Mouse (Mus musculus): ENCODE data around the gene Ehmt2. TPM values are rescaled to one million over a fixed set of nuclear protein-coding genes. Genes with fewer than 3 reads are reported as not detected.
"Not testable (repeated sequence)": the region's sequence is repeated elsewhere in the genome, so short reads cannot be mapped to it uniquely, and the experiment has no call there.

Gene Ehmt2
- total RNA-seq, 2 experiments from 2014 or later = 124 to 143 TPM

DNA sequence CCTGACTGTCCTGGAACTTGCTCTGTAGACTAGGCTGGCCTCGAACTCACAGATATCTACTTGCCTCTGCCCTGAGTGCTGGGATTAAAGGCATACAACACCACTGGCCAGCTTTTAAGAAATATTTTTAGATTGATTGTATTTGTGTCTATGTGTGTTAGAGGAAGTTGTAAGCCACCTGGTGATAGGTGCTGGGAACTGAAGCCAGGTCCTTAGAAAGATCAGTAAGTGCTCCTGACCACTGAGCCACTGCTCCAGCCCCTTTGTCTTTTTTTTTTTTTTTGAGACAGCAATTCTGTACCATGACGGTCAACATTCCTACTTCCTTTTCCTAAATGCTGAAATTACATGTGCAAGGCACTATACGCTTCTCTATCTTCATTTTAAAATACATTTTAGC, 55.0 kb downstream of the Ehmt2 start:
- no peak for DNase-seq

DNA sequence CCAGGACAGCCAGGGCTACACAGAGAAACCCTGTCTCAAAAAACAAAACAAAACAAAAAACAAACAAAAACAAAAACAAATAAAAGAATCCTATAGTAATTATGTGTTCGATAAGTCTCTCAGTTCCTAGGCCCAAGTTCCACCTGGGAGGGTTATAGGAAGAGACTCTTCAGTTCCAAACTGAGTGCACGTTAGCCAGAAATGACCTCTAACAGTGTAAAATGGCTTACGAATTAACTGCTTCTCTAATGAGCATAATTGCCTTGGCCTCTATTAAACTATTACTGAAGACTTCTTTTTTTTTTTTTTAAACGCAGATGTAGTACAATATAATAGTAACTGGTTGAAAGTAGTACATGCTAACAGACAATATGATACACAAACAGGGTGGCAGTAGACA, 55.6 kb downstream of the Ehmt2 start:
- DNase-seq = no peak

- DNase-seq = no peak
Observed at GRCm38 (mm10) chr17:34954831-34955230, 56.6 kb downstream of the Ehmt2 start.

GRCm38 (mm10) chr17:34955884-34956283, 57.6 kb downstream of the Ehmt2 start:
- no peak for DNase-seq

- DNase-seq = no peak
Observed at GRCm38 (mm10) chr17:34956340-34956739, 58.1 kb downstream of the Ehmt2 start.

DNA sequence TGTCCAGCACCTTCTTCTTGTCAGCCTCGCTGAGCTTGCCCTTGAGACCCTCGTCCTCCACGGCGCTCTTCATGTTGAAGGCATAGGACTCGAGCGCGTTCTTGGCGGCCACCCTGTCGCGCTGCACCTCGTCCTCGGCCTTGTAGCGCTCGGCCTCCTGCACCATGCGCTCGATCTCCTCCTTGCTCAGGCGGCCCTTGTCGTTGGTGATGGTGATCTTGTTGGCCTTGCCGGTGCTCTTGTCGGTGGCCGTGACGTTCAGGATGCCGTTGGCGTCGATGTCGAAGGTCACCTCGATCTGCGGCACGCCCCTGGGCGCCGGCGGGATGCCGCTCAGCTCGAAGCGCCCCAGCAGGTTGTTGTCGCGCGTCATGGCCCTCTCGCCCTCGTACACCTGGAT, 59.0 kb downstream of the Ehmt2 start:
- not testable (repeated sequence) for DNase-seq

- DNase-seq = not testable (repeated sequence)
Observed at GRCm38 (mm10) chr17:34957966-34958365, 59.7 kb downstream of the Ehmt2 start.

- not testable (repeated sequence) for DNase-seq
Observed at GRCm38 (mm10) chr17:34958734-34959129, 60.5 kb downstream of the Ehmt2 start.

- DNase-seq = peak; percentile 84 to 88
Observed at GRCm38 (mm10) chr17:34959130-34959778, 61.0 kb downstream of the Ehmt2 start, which contains the start of gene Hspa1b. Gene Hspa1b (minus strand): TSS chr17:34959238.

DNA sequence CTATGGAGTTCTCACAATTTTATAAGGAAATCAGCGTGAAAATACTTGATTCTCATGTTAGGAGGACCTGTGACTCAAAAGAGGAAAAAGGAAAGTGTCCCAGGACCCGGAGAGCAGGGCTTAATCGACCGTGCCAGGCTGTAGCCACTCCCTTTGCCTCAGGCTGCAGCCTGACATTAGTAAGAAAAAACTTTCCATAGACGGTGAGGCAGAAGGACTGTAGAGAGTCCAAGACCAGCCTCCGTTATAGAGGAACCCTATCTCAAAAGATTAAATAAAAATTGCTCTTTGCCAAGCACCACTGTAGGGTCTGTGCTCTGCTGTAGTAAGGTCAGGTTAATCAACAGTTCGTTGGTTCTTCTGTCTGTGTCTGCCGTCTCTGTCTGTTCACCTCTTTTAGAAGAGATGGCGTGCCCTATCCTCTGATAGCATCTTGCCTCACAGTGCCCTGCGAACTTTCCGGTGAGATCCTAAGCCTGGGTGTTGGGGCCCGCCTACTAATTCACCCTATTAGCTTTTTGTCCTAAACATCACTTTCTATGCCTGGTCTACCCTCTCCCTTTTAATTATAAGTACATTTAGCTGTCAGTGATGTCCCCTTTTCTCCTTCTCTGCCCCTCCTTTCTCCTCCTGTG, 61.7 kb downstream of the Ehmt2 start:
- peak; percentile 61 to 71 for DNase-seq

DNA sequence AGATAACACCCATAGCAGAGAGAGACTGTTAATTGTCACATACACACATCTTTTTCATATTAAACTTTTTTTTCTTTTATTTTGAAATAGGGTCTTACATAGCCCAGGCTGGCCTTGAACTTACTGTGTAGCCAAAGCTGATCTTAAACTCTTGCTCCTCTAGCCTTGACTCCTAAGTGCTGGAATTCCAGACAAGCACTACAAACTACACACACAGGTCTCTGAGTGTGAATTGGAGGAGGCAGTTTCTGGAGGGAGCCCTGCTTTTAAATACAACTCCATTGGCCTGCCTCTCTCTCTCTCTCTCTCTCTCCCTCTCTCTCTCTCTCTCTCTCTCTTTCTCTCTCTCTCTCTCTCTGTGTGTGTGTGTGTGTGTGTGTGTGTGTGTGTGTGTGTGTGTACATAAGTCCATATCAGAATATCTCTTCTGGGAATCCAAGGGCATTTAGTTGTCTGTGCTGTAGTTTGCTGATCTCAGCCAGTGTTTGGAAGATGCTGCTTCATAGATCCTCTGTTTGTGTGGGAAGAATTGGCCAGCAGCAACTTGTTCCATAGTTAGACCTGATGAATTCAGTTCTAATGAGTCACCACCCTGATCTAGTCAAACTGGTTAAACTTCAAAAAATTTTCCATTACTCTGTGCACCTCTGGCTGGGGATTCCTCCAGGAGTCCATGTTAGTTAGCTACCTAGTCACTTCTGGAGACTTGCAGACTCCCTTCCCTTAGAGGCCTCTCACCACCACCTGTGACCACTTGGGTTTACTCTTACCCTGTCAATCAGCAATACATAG, 62.6 kb downstream of the Ehmt2 start:
- no peak for DNase-seq

DNA sequence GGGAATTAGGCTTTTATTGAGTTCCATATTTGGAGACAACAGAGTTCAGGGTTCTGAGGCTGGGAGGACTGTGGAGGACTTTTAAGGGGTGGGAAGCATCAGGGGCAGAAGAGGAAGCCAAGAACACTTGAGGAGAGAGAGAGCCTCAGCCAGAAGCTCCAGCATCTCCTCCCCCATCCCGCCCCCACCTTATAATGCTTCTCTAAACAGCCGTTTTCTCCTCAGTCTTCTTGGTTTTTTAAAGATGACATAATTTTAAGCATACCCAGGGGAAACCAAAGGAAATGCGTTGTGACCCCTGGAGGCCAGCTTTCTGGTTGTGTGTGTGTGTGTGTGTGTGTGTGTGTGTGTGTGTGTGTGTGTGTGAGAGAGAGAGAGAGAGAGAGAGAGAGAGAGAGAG, 63.9 kb downstream of the Ehmt2 start:
- no peak for DNase-seq

GRCm38 (mm10) chr17:34962841-34963240, 64.6 kb downstream of the Ehmt2 start:
- no peak for DNase-seq

Small RNA genes lying within 50 kb of the gene (microRNA-seq; reads per million reads assigned to microRNA genes)
- gene Mir6972 = not detected

Other genes with a start within 250 kb of the Ehmt2 start
- 10 to 100 TPM; 26.9 to 34.3 TPM for gene Tnxb, start 227.9 kb upstream of the Ehmt2 start, total RNA-seq (2021)
- gene C4b, start 154.6 kb upstream of the Ehmt2 start, total RNA-seq (2021) = 100 to 1,000 TPM; 140 to 152 TPM
- 1,000 to 10,000 TPM; 6,006 to 9,312 TPM for gene Cyp21a1, start 93.9 kb upstream of the Ehmt2 start, total RNA-seq (2021)
- 10 to 100 TPM; 35.8 to 57.5 TPM for gene Stk19, start 61.5 kb upstream of the Ehmt2 start, total RNA-seq (2021)
- 10 to 100 TPM; 66.9 to 67.3 TPM for gene Dxo, start 61.5 kb upstream of the Ehmt2 start, total RNA-seq (2021)
- 10 to 100 TPM; 59.5 to 59.9 TPM for gene Skiv2l, start 48.3 kb upstream of the Ehmt2 start, total RNA-seq (2021)
- gene Nelfe, start 48.1 kb upstream of the Ehmt2 start, total RNA-seq (2021) = 10 to 100 TPM; 52.6 to 53.4 TPM
- 10 to 100 TPM; 11.4 to 20.9 TPM for gene Cfb, start 36.0 kb upstream of the Ehmt2 start, total RNA-seq (2021)
- 10 to 100 TPM; 10.4 to 17.4 TPM for gene Zbtb12, start 19.0 kb upstream of the Ehmt2 start, total RNA-seq (2021)
- gene Gm20547, start 16.4 kb upstream of the Ehmt2 start, total RNA-seq (2021) = not detected
- gene C2, start 204 bp upstream of the Ehmt2 start, total RNA-seq (2021) = 100 to 1,000 TPM in 1 of 2 experiments, 10 to 100 TPM in 1; 85.2 to 119 TPM
- gene Slc44a4, start 16.0 kb downstream of the Ehmt2 start, total RNA-seq (2021) = 1 to 10 TPM in 1 of 2 experiments, under 1 TPM in 1; 0.83 to 1.7 TPM
- 10 to 100 TPM; 25.4 to 27.4 TPM for gene Neu1, start 32.8 kb downstream of the Ehmt2 start, total RNA-seq (2021)
- 100 to 1,000 TPM in 1 of 2 experiments, 10 to 100 TPM in 1; 80.1 to 206 TPM for gene Hspa1b, start 60.8 kb downstream of the Ehmt2 start, total RNA-seq (2021)
- gene Gm20481, start 71.4 kb downstream of the Ehmt2 start, total RNA-seq (2021) = not detected
- gene Hspa1a, start 73.7 kb downstream of the Ehmt2 start, total RNA-seq (2021) = 10 to 100 TPM; 36.0 to 86.1 TPM
- gene Hspa1l, start 74.2 kb downstream of the Ehmt2 start, total RNA-seq (2021) = under 1 TPM; 0.20 to 0.36 TPM
- gene Lsm2, start 83.4 kb downstream of the Ehmt2 start, total RNA-seq (2021) = 10 to 100 TPM; 35.2 to 35.5 TPM
- 10 to 100 TPM; 61.5 to 62.9 TPM for gene Vars, start 102.5 kb downstream of the Ehmt2 start, total RNA-seq (2021)
- under 1 TPM; 0.53 to 0.59 TPM for gene Vwa7, start 118.1 kb downstream of the Ehmt2 start, total RNA-seq (2021)
- 1 to 10 TPM in 1 of 2 experiments, under 1 TPM in 1; 0.82 to 1.3 TPM for gene Sapcd1, start 129.5 kb downstream of the Ehmt2 start, total RNA-seq (2021)
- 1 to 10 TPM in 1 of 2 experiments, under 1 TPM in 1; 0.95 to 1.6 TPM for gene Msh5, start 148.3 kb downstream of the Ehmt2 start, total RNA-seq (2021)
- gene Clic1, start 151.5 kb downstream of the Ehmt2 start, total RNA-seq (2021) = 100 to 1,000 TPM in 1 of 2 experiments, 10 to 100 TPM in 1; 83.6 to 109 TPM
- 10 to 100 TPM; 16.1 to 18.2 TPM for gene Ddah2, start 160.6 kb downstream of the Ehmt2 start, total RNA-seq (2021)
- under 1 TPM in 1 of 2 experiments, not detected in 1; 0.56 TPM for gene Ly6g6c, start 166.9 kb downstream of the Ehmt2 start, total RNA-seq (2021)
- gene Mpig6b, start 167.7 kb downstream of the Ehmt2 start, total RNA-seq (2021) = not detected
- under 1 TPM in 1 of 2 experiments, not detected in 1; 0.50 TPM for gene Ly6g6e, start 178.4 kb downstream of the Ehmt2 start, total RNA-seq (2021)
- under 1 TPM in 1 of 2 experiments, not detected in 1; 0.43 TPM for gene Ly6g6d, start 179.6 kb downstream of the Ehmt2 start, total RNA-seq (2021)
- gene Ly6g6f, start 187.1 kb downstream of the Ehmt2 start, total RNA-seq (2021) = not detected
- gene Abhd16a, start 190.8 kb downstream of the Ehmt2 start, total RNA-seq (2021) = 10 to 100 TPM; 73.9 to 89.4 TPM
- not detected for gene Ly6g5c, start 209.8 kb downstream of the Ehmt2 start, total RNA-seq (2021)
- gene Ly6g5b, start 217.0 kb downstream of the Ehmt2 start, total RNA-seq (2021) = under 1 TPM; 0.26 to 0.43 TPM
- gene Gpank1, start 223.0 kb downstream of the Ehmt2 start, total RNA-seq (2021) = 10 to 100 TPM; 11.1 to 12.1 TPM
- gene Csnk2b, start 223.6 kb downstream of the Ehmt2 start, total RNA-seq (2021) = 100 to 1,000 TPM; 207 to 209 TPM
- gene D17H6S53E, start 227.9 kb downstream of the Ehmt2 start, total RNA-seq (2021) = 10 to 100 TPM; 25.0 to 29.5 TPM
- not detected for gene Apom, start 233.6 kb downstream of the Ehmt2 start, total RNA-seq (2021)
- gene Bag6, start 236.7 kb downstream of the Ehmt2 start, total RNA-seq (2021) = 100 to 1,000 TPM; 372 to 389 TPM

Measured in adrenal gland, postnatal 36 days (tissue).